Mouse (Mus musculus) lung, embryonic 14.5 days (tissue): ENCODE data around the gene Dnajb14. TPM values are rescaled to one million over a fixed set of nuclear protein-coding genes. Genes with fewer than 3 reads are reported as not detected.

Experiments
- ATAC-seq: fragments of 200-750 bp; cut with Nextera tagmentation; 2 replicates; pipeline ENCODE4 v1.8.0; 2017; ENCODE audit warnings: mild to moderate bottlenecking, moderate TSS enrichment, moderate library complexity; ENCODE audit not compliant: insufficient read depth
- DNase-seq: peaks from one replicate; pipeline ENCODE4 v3.0.0-alpha.2; 2015
- H3K27ac ChIP-seq: fragments of 300-500 bp; sonication (generic); 2 replicates; pipeline ENCODE4 v1.5.1; 2014; ENCODE audit warnings: low read depth, mild to moderate bottlenecking, moderate library complexity
- H3K27me3 ChIP-seq: fragments of 300-500 bp; sonication (generic); 2 replicates; pipeline ENCODE4 v1.6.1; 2014; ENCODE audit warnings: low read length, control low read depth; ENCODE audit not compliant: insufficient read depth
- H3K36me3 ChIP-seq: fragments of 300-500 bp; sonication (generic); 2 replicates; pipeline ENCODE4 v1.6.1; 2014; ENCODE audit warnings: control low read depth; ENCODE audit not compliant: insufficient read depth
- H3K4me1 ChIP-seq: fragments of 300-500 bp; sonication (generic); 2 replicates; pipeline ENCODE4 v1.6.1; 2014; ENCODE audit warnings: antibody characterized with exemption, control low read depth; ENCODE audit not compliant: insufficient read depth
- H3K4me2 ChIP-seq: fragments of 300-500 bp; sonication (generic); 2 replicates; pipeline ENCODE4 v1.6.1; 2014; ENCODE audit warnings: mild to moderate bottlenecking
- H3K4me3 ChIP-seq: fragments of 300-500 bp; sonication (generic); 2 replicates; pipeline ENCODE4 v1.5.1; 2014; ENCODE audit warnings: low read depth, low read length
- H3K9ac ChIP-seq: fragments of 300-500 bp; sonication (generic); 2 replicates; pipeline ENCODE4 v1.6.1; 2014
- H3K9me3 ChIP-seq: fragments of 300-500 bp; sonication (generic); 2 replicates; pipeline ENCODE4 v1.6.1; 2016; ENCODE audit warnings: low read depth, low read length, control low read depth
- CTCF ChIP-seq: IDR thresholded peaks from 2 replicates; pipeline ENCODE4 v1.5.1; 2016; ENCODE audit warnings: antibody characterized with exemption, low read depth
- whole genome bisulfite sequencing: fragments of 180-500 bp; shearing (Covaris S2); extraction: QIAGEN DNeasy Blood & Tissue Kit; methylation state at CpG from one replicate; pipeline ENCODE4 v1.1.7; 2014; 5-methylcytosine and 5-hydroxymethylcytosine counted together
- polyA plus RNA-seq: library from polyadenylated mRNA; unstranded; fragments of >200 nt; fragmentation: Nextera tagmentation; extraction: Ambion mirVana; gene quantifications from 2 replicates; pipeline ENCODE4 v1.2.1, GENCODE M21; 2014

Dnajb14 gene
- 12.8 and 15.5 TPM in 2 replicates for polyA plus RNA-seq

- TF ChIP-seq CTCF, result no peak
- DNase-seq, result peak; percentile 78
- 1% methylated on average over 64 of the region's 94 CpGs for WGBS
These were observed at the start of gene Dnajb14 for GRCm38 (mm10) chr3:137867437-137868093. Gene Dnajb14, plus strand, starts transcription at chr3:137867675.

GRCm38 (mm10) chr3:137818713-137819112, 48.8 kb upstream of the Dnajb14 start:
- no peak for TF ChIP-seq CTCF
- H3K9ac ChIP-seq, result no peak overlapping the region
- ATAC-seq (no peak), DNase-seq (peak; percentile 57)
- no peaks in the 10 kb centered on the region for H3K4me1 ChIP-seq
- H3K27me3 ChIP-seq, result no peaks in the 10 kb centered on the region
- no peaks in the 10 kb centered on the region for H3K9me3 ChIP-seq
- no peaks in the 10 kb centered on the region for H3K36me3 ChIP-seq
- WGBS, result 23% methylated on average over 4 of the region's 4 CpGs
- H3K4me2 ChIP-seq, result no peak overlapping the region
- H3K4me3 ChIP-seq, result no peak overlapping the region
- no peak overlapping the region for H3K27ac ChIP-seq

More at GRCm38 (mm10) chr3:137867437-137868093, at the start of gene Dnajb14:
- Histone ChIP-seq H3K9ac (peak within 1 kb of the TSS; percentile 94), H3K27ac (peak within 1 kb of the TSS; percentile 99), H3K27me3 (no peaks in the 10 kb centered on the region), H3K4me3 (peak within 1 kb of the TSS; percentile 83), H3K4me2 (peak within 1 kb of the TSS; percentile 75), H3K9me3 (no peaks in the 10 kb centered on the region), H3K36me3 (peaks cover 11% of the 10 kb centered on the region), H3K4me1 (no peaks in the 10 kb centered on the region)
- peak; percentile 24 for ATAC-seq

GRCm38 (mm10) chr3:137820688-137821467, 46.6 kb upstream of the Dnajb14 start:
- no peak for TF ChIP-seq CTCF
- Histone ChIP-seq H3K36me3 (no peaks in the 10 kb centered on the region), H3K27ac (no peak overlapping the region), H3K4me1 (no peaks in the 10 kb centered on the region), H3K4me3 (no peak overlapping the region), H3K27me3 (no peaks in the 10 kb centered on the region), H3K9me3 (no peaks in the 10 kb centered on the region), H3K4me2 (no peak overlapping the region), H3K9ac (no peak overlapping the region)
- ATAC-seq, result no peak
- DNase-seq, result no peak
- 75% methylated on average over 6 of the region's 6 CpGs for WGBS

GRCm38 (mm10) chr3:137823317-137823716, 44.2 kb upstream of the Dnajb14 start:
- Histone ChIP-seq H3K27me3 (no peaks in the 10 kb centered on the region), H3K9me3 (no peaks in the 10 kb centered on the region), H3K4me1 (0 out of 2 replicates have a peak, but pooled peaks cover 6% of the 10 kb centered on the region), H3K4me2 (no peak overlapping the region), H3K9ac (no peak overlapping the region), H3K4me3 (no peak overlapping the region), H3K36me3 (no peaks in the 10 kb centered on the region), H3K27ac (no peak overlapping the region)
- TF ChIP-seq CTCF, result no peak
- DNase-seq (no peak), ATAC-seq (no peak)
- WGBS, result 88% methylated on average over 3 of the region's 3 CpGs

GRCm38 (mm10) chr3:137827678-137828077, 39.8 kb upstream of the Dnajb14 start:
- 0 out of 2 replicates have a peak overlapping the region, but pooled peaks have one; percentile 23 for H3K9ac ChIP-seq
- H3K4me2 ChIP-seq, result peak overlapping the region; percentile 43; the same call in 1 of the 2 replicates
- H3K27me3 ChIP-seq, result no peaks in the 10 kb centered on the region
- DNase-seq (peak; percentile 44), ATAC-seq (peak; percentile 74; the same call in 1 of the 2 replicates)
- H3K4me1 ChIP-seq, result 0 out of 2 replicates have a peak, but pooled peaks cover 6% of the 10 kb centered on the region
- no peak for TF ChIP-seq CTCF
- H3K36me3 ChIP-seq, result no peaks in the 10 kb centered on the region
- no peaks in the 10 kb centered on the region for H3K9me3 ChIP-seq
- H3K4me3 ChIP-seq, result no peak overlapping the region
- peak overlapping the region; percentile 54; the same call in 1 of the 2 replicates for H3K27ac ChIP-seq
- 14% methylated on average over 11 of the region's 11 CpGs for WGBS

- H3K9ac ChIP-seq, result no peak overlapping the region
- H3K4me1 ChIP-seq, result 0 out of 2 replicates have a peak, but pooled peaks cover 6% of the 10 kb centered on the region
- no peaks in the 10 kb centered on the region for H3K27me3 ChIP-seq
- no peak for DNase-seq
- no peak for TF ChIP-seq CTCF
- H3K9me3 ChIP-seq, result no peaks in the 10 kb centered on the region
- H3K27ac ChIP-seq, result no peak overlapping the region
- H3K4me2 ChIP-seq, result no peak overlapping the region
- H3K36me3 ChIP-seq, result no peaks in the 10 kb centered on the region
- no peak overlapping the region for H3K4me3 ChIP-seq
- ATAC-seq, result no peak
- 70% methylated on average over 2 of the region's 2 CpGs for WGBS
These were observed 36.3 kb upstream of the Dnajb14 start for GRCm38 (mm10) chr3:137831156-137831555.

GRCm38 (mm10) chr3:137833128-137833527, 34.3 kb upstream of the Dnajb14 start:
- H3K9me3 ChIP-seq, result no peaks in the 10 kb centered on the region
- ATAC-seq (no peak), DNase-seq (no peak)
- no peak overlapping the region for H3K9ac ChIP-seq
- H3K4me2 ChIP-seq, result no peak overlapping the region
- H3K27ac ChIP-seq, result no peak overlapping the region
- 0 out of 2 replicates have a peak, but pooled peaks cover under 1% of the 10 kb centered on the region for H3K4me1 ChIP-seq
- no peak overlapping the region for H3K4me3 ChIP-seq
- no peaks in the 10 kb centered on the region for H3K27me3 ChIP-seq
- no peak for TF ChIP-seq CTCF
- no peaks in the 10 kb centered on the region for H3K36me3 ChIP-seq
